Mouse (Mus musculus) cerebellum, postnatal 14 days (tissue): ENCODE results near the gene Gpha2.

ENCODE experiments used
- DNase-seq, 2 experiments: peaks; one replicate each; pipeline ENCODE4 v3.0.0; 2021; ENCODE audit warnings: mixed read lengths in 2 of 2

Gpha2 gene

DNA sequence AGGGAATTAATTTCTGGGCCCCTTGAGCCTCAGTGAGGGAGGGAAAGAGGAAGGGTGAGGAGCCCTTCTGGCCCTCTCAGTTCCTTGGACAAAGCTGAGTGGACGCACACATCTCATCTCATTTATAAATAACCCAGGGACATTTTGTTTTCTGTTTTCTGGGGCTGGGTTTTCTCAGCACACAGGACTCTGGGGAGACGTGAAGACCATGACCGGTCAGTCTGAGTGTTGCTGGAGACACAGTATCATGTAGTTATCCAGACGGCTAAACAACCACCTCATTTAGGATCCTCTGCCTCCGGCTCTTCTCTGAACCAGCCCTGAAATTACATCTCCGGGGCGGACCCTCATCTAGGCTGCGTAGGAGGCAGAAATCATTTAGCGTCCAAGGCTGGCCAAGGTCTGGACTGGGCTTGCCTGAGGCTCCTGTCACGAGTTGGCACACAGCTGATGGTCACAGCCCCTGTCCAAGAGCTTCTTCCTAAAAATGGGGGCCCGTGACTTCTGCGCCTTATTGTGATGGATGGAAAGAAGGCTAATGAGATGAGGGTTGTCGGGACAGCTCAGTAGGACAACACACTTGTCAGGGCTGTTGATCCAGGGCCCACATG, 47.9 kb downstream of the Gpha2 start:
- DNase-seq: peak; percentile 62 to 71

DNA sequence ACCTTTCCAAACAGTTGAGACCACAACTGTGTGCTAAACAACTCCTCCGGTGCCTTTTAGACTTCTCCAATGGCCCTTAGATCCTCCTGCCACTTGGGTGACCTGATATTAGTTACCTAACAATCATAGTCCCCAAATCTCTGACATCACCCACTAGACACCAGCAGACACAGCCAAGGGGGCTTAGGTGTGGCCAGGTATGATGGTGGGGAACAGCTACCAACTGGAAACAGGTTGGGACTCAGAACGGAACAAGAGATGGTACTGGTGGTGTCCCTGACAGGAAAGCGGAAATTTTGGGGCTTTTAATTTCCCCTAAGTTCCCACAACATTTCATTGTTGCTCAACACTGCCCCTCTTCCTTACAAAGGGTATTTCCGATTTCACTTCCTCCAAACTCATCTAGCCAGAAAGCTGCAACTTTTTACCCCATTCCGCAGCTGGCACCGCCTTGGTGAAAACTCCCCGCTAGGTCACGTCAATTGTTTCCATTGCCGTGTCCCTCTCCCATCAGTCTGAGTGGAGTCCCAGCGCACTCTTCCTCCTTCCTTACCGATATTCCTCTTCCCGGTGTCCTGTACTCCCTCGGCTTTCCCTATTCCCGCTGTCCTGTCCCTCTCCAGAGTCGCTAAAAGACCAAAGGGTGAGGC, 49.7 kb downstream of the Gpha2 start:
- DNase-seq: no peak

DNA sequence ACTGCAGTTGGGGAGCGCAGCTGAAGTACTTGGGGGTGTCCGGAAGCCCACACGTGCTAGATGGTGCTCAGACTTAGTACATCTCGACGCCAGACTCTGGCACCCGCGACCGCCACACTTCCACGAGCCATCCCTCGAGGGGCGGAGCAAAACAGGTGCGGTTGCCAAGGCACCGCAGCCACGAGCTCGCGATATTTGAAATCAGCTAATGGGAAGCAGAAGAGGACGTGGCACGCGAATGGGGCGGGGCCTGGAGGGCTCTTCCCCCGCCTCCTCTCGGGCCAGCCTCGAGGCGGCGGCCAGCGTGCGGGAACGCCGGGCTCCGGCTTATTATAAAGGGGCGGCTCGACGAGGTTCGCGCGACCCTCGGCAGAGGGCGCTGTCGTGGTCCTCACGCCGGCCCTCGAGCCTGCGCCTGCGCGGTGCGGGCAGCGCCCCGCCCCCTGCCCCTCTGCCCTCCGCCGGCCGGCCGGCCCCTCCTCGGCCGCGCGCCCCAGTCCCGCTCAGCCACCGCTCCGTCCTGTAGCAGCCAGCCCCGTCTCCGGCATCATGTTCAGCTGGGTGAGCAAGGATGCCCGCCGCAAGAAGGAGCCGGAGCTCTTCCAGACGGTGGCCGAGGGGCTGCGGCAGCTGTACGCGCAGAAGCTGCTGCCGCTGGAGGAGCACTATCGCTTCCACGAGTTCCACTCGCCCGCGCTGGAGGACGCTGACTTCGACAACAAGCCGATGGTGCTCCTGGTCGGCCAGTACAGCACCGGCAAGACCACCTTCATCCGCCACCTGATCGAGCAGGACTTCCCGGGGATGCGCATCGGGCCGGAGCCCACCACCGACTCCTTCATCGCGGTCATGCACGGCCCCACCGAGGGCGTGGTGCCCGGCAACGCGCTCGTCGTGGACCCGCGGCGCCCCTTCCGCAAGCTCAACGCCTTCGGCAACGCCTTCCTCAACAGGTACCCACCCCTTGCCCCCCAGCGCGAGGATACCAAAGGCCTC, 50.5 kb downstream of the Gpha2 start, which contains the start of gene Ehd1:
TSS of gene Ehd1 (plus strand) at position 300 of the 996 bp plus-strand sequence.
- DNase-seq: peak; percentile 98 to 99
